Mouse (Mus musculus): ENCODE data around the gene Dbndd1.

- no peak for TF ChIP-seq CTCF (IDR thresholded peaks at IDR 0.05; ENCODE audit: low read depth, low read length)
- TF ChIP-seq POLR2AphosphoS5 (IDR thresholded peaks at IDR 0.05; ENCODE audit: insufficient replicate concordance, low read depth, low read length): no peak
- no peak for TF ChIP-seq GATA2 (IDR thresholded peaks at IDR 0.05; ENCODE audit: borderline replicate concordance, low read depth, low read length)
These were observed 32.6 kb downstream of the Dbndd1 start for GRCm38 (mm10) chr8:123482627-123483026.

Measured in G1E (cell line).